24 mouse cellular contexts compared by ENCODE assay signal in the genomic region with DNA sequence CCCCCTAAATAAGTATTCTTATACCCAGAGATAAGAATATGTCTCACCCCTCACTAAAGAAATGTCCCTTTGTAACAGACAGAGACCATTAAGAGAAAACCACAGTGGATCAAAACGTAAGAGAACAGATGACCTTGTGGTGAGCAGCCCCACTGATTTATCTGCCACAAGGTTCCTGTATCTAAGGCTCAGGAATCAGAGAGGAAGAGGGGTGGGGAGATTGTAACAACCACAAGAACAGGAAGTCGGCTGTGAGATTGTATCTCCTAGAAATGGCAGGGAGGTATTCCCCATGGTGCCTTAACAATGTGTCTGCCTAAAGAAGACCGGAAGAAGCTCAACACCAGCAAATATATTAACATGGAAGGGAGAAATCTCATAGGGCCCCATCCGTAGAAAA. TPM values are rescaled to one million over a fixed set of nuclear protein-coding genes. Genes with fewer than 3 reads are reported as not detected.
DNase-seq lines count a peak whose midpoint lies in the region; ATAC-seq and TF ChIP-seq lines count a peak whose summit lies in the region.
"Had no signal": no experiment of that assay in that cellular context is flagged by ENCODE, and none has a peak within 500 bp of the region (broad histone marks: within the 10 kb centered on the region; RNA-seq: fewer than 3 reads in every experiment).

No protein-coding gene starts in this region.

- no peaks in the 10 kb centered on the region for H3K9me3 ChIP-seq in G1E (replicated peaks)
- H3K9me3 ChIP-seq in limb, embryonic 10.5 days (replicated peaks): no peaks in the 10 kb centered on the region
- no peaks in the 10 kb centered on the region for H3K9me3 ChIP-seq in forebrain, embryonic 10.5 days
- H3K9me3 ChIP-seq: forebrain, embryonic 12.5 days; heart, embryonic 12.5 days; hindbrain, embryonic 15.5 days; limb, embryonic 13.5 days; midbrain, embryonic 13.5 days had no signal

- ATAC-seq in G1E (ENCODE audit: extremely low read depth, insufficient number of reproducible peaks, low FRiP score, poor library complexity, severe bottlenecking): peak; percentile 60
- ATAC-seq: midbrain, embryonic 13.5 days had no signal

- no peak overlapping the region for H3K4me3 ChIP-seq in G1E (ENCODE audit: low read depth, low read length)
- H3K4me3 ChIP-seq in limb, embryonic 10.5 days: no peak overlapping the region
- H3K4me3 ChIP-seq in forebrain, embryonic 10.5 days: no peak overlapping the region
- H3K4me3 ChIP-seq: forebrain, embryonic 12.5 days; heart, embryonic 12.5 days; hindbrain, embryonic 15.5 days; limb, embryonic 13.5 days; midbrain, embryonic 13.5 days had no signal

- H3K36me3 ChIP-seq in G1E (replicated peaks): no peaks in the 10 kb centered on the region
- H3K36me3 ChIP-seq in limb, embryonic 10.5 days: no peaks in the 10 kb centered on the region
- no peaks in the 10 kb centered on the region for H3K36me3 ChIP-seq in forebrain, embryonic 10.5 days (replicated peaks)
- H3K36me3 ChIP-seq: forebrain, embryonic 12.5 days; heart, embryonic 12.5 days; hindbrain, embryonic 15.5 days; limb, embryonic 13.5 days; midbrain, embryonic 13.5 days had no signal

- peaks cover 7% of the 10 kb centered on the region; the same call in 1 of the 2 replicates for H3K27me3 ChIP-seq in G1E (ENCODE audit: insufficient read depth, low read length)
- no peaks in the 10 kb centered on the region for H3K27me3 ChIP-seq in limb, embryonic 10.5 days (ENCODE audit: low read depth, poor library complexity, severe bottlenecking)
- H3K27me3 ChIP-seq in forebrain, embryonic 10.5 days (ENCODE audit: poor library complexity, severe bottlenecking): no peaks in the 10 kb centered on the region
- H3K27me3 ChIP-seq: forebrain, embryonic 12.5 days; heart, embryonic 12.5 days; hindbrain, embryonic 15.5 days; limb, embryonic 13.5 days; midbrain, embryonic 13.5 days had no signal

- WGBS in limb, embryonic 10.5 days: 83% methylated on average over 4 of the region's 4 CpGs
- WGBS in forebrain, embryonic 10.5 days: 79% methylated on average over 4 of the region's 4 CpGs

- no peak overlapping the region for H3K27ac ChIP-seq in limb, embryonic 10.5 days
- H3K27ac ChIP-seq in forebrain, embryonic 10.5 days: no peak overlapping the region
- H3K27ac ChIP-seq: forebrain, embryonic 12.5 days; hindbrain, embryonic 15.5 days; limb, embryonic 13.5 days; liver, embryonic 14.5 days; midbrain, embryonic 13.5 days; stomach, postnatal 0 days had no signal

- peak; percentile 17 to 20 for DNase-seq in spleen, postnatal 36 days (ENCODE audit: low spot score in 2 of 2)
- no peak for DNase-seq in spleen, adult 12 weeks (ENCODE audit: low spot score)
- no peak for DNase-seq in G1E (ENCODE audit: low spot score)
- peak; percentile 76 for DNase-seq in induced T-regulatory cell, adult 2 months (ENCODE audit: low read depth)
- DNase-seq in limb, embryonic 10.5 days (ENCODE audit: low spot score): no peak
- DNase-seq in forebrain, embryonic 10.5 days (ENCODE audit: extremely low spot score, low spot score): no peak
- DNase-seq in yolk sac, embryonic 10.5 days (ENCODE audit: low spot score): no peak
- DNase-seq: adrenal gland, postnatal 36 days; cerebellum, adult 9-10 months; embryo, embryonic 11 days; gastrocnemius, postnatal 36 days; kidney, adult 11 months; kidney, postnatal 10 days; layer of hippocampus, adult 9-11 months; lung, postnatal 4 days; thymus, postnatal 4 days had no signal

- no peaks in the 10 kb centered on the region; the same call in 1 of the 2 replicates for H3K4me1 ChIP-seq in G1E (ENCODE audit: insufficient read depth, low read depth, low read length)
- H3K4me1 ChIP-seq in limb, embryonic 10.5 days: no peaks in the 10 kb centered on the region
- no peaks in the 10 kb centered on the region for H3K4me1 ChIP-seq in forebrain, embryonic 10.5 days
- H3K4me1 ChIP-seq: forebrain, embryonic 12.5 days; heart, embryonic 12.5 days; hindbrain, embryonic 15.5 days; limb, embryonic 13.5 days; midbrain, embryonic 13.5 days had no signal

- TF ChIP-seq CTCF in G1E (IDR thresholded peaks at IDR 0.05; ENCODE audit: low read depth, low read length): no peak

RNA-seq across cellular contexts. Expression of gene Casr, which starts 26.0 kb away (rescaled TPM):
- total RNA-seq in G1E (2014; fragmentation: Nextera tagmentation): not detected in 2 replicates
- total RNA-seq in G1E (2017): 0.06 and 0.44 TPM in 2 replicates
- not detected in 2 replicates for polyA plus RNA-seq in G1E (2012)
- polyA plus RNA-seq in limb, embryonic 10.5 days (2016; fragmentation: Nextera tagmentation; extraction: Ambion mirVana): 0.13 and 0.14 TPM in 2 replicates
- polyA plus RNA-seq in forebrain, embryonic 10.5 days (2016; fragmentation: Nextera tagmentation; extraction: Ambion mirVana): 0.07 and 0.12 TPM in 2 replicates
- total RNA-seq: adrenal gland, postnatal 36 days; heart, postnatal 25 days had no signal
- polyA plus RNA-seq: liver, embryonic 14.5 days had no signal

Comparison
In these comparisons a context has a peak if more than half of its experiments do, and no peak if none do; other contexts are left out.
1. DNase-seq: peak in spleen, postnatal 36 days (2 of 2) and induced T-regulatory cell, adult 2 months (single experiment); none in spleen, adult 12 weeks (single experiment), G1E (single experiment), limb, embryonic 10.5 days (single experiment), forebrain, embryonic 10.5 days (single experiment) and yolk sac, embryonic 10.5 days (single experiment).